Mouse (Mus musculus): ENCODE measurements around the gene Pgd.
"Not testable (repeated sequence)": the region's sequence is repeated elsewhere in the genome, so short reads cannot be mapped to it uniquely, and the experiment has no call there.

Pgd gene

DNA sequence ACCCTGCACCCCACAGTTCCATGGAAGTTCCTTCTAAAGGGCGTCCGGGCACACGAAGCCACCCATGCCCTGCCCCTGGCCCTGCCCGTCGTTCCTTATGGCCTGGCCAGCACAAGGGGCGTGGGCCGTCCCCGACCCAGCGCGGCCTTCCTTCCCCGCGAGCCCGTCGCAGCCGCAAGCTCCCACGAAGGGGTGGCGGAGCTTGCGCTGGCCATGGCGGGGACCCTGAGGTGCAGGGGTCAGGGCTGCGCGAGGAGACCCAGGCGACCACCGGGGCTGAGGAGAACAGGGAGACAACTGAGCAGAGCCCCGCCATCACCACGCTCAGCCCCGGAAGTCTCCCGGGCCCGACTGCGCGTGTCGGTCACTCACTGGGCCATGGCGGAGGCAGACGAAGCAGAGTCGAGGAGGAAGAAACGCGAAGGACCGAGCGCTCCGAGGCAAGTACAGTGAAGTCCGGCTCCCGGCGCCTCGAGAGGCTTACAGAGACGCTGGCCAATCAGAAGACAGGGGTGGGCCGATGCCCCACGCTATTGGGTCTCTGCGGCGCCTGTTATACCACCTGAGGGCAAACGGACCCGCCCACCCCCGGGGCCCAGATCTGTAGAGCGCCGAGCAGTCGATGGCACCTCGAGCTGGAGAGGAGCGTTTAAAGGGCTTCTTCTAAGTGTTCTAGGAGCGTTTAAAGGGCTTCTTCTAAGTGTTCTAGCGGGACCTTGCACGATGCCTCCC lies at the start of gene Pgd:
TSS of gene Pgd (minus strand) at position 557 of the 732 bp plus-strand sequence.
- DNase-seq: peak; percentile 98

DNA sequence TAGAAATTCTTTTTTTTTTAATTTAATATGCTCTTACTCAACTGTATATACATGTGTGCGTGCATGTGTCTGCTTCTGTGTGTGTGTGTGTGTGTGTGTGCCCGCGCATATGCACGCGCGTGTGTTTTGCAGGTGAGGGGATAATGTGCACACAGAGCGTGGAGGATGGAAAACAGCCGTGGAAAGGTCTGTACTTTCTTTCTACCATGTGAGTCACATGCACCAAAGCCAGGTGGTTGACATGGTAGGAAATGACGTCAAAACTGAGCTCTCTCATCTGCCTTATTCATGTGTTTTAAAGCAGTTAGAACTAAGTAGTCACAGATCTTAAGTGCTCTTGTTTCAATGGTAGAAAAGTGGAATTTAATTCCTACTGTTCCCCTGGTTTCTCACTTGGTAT lies 49.4 kb upstream of the Pgd start:
- DNase-seq: peak; percentile 31

DNA sequence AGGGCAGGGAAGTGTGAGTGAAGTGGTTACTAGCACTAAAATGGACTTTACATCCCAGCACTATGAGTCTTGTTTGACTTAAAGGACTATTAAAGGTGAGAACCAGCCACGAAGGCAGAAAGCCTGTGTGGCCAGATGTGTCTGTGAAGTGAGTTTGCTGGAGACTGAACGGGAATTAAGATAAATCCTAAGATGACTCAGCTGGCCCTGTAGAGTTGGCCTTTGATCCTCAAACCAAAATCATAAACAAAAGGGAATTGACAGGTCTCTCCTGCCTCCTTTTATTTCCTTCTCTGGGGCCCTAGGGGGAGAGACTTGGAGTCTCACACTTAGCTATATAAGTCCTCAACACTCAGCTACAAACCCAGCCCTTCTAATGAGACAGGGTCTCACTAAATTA lies 48.8 kb upstream of the Pgd start:
- no peak for DNase-seq

DNA sequence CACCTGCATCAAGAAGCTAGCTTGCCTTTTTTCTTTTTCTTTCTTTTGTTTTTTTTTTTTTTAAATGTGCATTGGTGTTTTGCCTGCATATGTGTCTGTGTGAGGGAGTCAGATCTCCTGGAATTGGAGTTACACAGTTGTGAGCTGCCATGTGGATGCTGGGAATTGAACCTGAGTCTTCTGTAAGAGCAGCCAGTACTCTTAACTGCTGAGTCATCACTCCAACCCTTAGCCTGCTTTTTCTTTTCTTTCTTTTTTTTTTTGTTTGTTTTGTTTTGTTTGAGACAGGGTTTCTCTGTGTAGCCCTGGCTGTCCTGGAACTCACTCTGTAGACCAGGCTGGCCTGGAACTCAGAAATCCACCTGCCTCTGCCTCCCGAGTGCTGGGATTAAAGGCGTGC lies 47.9 kb upstream of the Pgd start:
- not testable (repeated sequence) for DNase-seq

DNA sequence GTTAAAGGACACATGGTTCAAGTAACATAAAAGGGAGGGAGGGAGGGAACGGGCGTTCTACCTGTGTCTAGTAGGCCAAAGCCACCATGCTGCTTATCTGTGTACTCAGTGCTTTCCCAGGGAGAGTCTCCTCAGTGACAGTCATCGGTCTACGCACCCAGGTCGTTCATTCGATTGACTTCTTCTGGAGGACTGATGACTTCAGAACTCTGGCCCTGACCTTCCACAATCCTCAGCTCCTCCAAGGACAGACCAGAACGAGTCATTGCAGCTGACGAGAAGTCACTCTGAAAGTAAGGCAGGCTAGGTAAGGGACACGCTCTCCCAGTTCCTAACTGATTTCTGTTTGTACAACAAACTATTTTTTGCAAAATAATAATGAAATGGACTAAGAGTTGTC lies 46.9 kb upstream of the Pgd start:
- no peak for DNase-seq

DNA sequence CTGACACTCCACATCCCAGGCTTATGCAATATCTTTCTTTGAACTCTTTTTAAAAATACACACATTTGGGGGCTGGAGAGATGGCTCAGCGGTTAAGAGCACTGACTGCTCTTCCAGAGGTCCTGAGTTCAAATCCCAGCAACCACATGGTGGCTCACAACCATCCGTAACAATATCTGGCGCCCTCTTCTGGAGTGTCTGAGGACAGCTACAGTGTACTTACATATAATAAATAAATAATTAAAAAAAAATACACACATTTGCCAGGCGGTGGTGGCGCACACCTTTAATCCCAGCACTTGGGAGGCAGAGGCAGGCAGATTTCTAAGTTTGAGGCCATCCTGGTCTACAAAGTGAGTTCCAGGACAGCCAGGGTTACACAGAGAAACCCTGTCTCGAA lies 44.9 kb upstream of the Pgd start:
- DNase-seq: peak; percentile 17

DNA sequence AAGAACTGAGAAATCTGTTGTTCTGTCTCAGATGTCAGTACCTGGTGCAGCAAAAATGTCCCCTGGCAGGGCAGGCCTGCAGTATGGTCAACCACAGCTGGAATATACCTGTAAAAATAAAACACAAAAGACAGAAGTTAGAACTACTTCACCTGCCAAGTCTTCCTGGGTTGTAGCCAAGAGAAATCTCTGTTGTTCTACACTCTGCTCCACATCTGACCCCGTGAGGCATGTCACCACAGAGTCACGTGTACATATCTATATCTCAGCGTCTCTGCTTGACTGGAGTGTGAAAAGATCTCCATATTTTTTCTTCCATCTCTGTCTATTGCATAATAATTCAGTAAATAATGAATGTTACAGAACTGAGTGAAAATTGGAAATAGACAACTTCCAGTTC lies 35.9 kb upstream of the Pgd start:
- DNase-seq: no peak

DNA sequence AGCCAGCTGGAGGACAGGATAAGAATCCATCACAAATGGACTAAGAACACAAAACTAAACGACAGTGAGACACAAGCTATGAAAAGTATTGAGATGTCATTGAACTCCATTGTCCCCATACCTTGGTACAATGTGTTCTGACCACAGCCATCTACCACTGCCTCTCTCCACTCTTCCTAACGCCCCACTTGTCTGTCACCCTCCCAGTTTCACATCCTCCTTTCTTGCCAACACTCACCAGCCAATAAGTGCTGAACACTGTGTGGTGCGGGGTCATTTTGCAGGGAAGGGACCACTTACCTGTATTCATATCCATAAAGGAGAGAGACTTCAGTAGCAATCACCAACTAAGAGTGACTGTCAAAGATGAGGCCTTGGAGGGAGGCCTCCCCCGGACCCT lies 34.5 kb upstream of the Pgd start:
- DNase-seq: no peak

DNA sequence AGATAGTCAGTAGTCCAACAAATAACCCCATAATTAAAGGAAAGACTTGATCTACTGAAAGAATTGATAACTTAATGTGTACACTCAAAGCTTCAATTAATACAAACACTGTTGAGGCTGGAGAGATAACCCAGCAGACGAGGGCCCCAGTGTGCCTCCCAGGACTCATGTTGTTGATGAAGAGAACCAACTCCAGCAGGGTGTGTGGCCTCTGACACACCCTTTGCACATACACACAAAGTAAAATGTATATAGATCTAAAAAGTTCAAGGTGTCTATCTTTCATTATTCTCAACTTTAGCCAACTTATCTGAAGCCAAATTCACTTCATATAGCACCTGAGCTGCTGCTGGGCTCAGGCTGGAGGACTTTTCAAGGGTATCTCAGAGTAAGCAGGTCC lies 30.6 kb upstream of the Pgd start:
- DNase-seq: no peak

DNA sequence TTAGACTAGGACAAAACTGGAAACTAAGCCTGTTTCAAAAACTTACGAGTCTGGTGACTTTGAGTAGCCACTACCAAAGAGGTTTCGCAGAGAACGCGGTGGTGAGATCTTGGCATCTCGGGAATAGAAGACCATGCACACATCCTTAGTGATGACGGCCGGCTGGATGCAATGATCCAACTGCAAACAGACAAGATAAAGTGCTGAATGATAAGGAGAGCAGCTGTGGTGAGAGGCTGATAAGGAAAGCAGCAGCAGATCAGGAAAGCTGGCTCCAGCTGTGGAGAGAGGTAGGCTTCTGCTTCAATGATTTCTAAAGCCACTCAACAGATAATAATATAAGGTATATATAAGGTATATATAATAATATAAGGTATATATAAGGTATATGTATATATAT lies 24.5 kb upstream of the Pgd start:
- no peak for DNase-seq

DNA sequence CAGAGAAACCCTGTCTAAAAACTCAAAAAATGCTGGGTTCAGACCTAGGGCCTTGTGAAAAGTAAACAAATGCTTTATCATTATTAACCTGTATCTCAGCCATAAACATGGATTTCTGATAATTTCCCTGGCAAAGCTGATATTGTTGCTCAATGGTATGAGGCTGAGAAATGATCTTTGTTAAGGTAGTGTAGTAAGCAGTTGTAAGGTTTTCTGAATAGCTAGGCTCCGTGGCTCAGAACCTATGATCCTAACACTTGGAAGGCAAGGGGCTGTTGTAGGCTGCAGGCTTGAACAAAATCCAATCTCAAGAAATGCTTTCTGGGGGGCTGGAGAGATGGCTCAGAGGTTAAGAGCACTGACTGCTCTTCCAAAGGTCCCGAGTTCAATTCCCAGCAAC lies 22.0 kb upstream of the Pgd start:
- no peak for DNase-seq

DNA sequence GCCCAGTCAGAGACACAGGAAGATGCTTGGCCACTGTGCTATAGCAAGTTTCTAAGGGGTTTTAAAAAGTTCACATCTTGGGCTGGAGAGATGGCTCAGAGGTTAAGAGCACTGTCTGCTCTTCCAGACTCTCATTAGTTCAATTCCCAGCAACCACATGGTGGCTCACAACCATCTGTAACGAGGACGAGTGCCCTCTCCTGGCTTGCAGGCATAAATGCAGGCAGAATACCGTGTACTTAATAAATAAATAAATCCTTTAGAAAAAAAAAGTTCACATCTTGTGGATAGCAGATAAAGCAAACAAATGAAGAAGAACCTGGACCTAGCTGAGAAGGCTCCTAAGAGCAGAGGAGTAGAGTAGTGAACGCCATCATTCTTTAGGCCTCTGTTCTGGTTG lies 16.2 kb upstream of the Pgd start:
- DNase-seq: peak; percentile 25

DNA sequence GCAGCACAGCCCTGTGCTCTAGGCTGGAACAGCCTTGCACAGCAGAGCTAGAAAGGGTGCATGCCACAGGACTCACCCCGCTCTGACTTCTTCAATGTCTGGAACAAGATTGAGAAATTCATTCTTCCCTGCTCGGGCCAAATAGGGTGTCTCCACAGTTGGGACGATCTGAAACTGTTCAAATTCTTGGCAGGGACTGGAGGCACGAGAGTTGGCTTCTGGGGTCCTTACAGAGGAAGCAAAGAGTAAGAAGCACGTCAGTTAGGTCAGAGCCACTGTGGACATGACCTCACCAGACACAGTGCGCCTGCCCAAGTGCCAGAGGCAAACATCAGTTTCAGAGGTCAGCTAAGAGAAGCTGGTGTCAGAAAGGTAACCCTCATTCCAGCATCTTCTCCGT lies 15.6 kb upstream of the Pgd start:
- no peak for DNase-seq

DNA sequence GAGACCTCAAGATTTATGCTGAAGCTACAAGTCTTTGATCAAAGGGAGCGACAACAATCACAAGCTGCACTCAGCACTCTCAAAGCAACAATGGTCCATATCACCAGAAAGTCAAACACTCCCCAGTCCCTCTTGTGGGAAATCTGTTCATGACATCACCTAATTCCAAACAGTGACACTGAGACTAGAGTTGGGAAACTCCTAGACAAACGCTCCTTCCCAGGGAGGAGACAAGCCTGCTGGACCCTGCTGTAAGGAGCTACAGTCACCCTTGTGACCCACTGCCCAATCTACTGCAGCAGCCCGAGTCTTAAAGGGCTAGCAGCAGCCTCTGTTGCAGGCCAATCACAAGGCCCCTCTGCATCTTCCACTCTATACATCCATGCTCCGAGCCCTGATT lies 13.0 kb upstream of the Pgd start:
- DNase-seq: no peak

DNA sequence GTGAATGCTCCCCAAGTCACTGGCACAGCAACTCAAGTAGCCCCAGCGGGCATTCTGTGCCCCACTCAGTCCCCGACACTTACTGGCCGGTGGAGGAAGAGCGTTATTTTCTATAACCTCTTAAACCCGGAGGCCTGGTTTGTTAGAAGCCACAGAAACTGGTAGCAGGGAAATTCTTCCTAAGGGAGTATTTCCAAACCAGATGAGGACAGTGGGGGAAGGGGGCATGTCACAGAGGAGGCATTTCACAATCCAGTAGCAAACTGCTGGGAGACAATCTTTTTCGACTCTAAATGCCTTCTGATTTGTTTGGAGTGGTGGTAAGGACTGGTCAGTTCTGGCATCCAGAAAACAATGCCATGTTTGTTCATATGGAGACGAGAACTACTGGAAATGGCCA lies 12.6 kb upstream of the Pgd start:
- no peak for DNase-seq

DNA sequence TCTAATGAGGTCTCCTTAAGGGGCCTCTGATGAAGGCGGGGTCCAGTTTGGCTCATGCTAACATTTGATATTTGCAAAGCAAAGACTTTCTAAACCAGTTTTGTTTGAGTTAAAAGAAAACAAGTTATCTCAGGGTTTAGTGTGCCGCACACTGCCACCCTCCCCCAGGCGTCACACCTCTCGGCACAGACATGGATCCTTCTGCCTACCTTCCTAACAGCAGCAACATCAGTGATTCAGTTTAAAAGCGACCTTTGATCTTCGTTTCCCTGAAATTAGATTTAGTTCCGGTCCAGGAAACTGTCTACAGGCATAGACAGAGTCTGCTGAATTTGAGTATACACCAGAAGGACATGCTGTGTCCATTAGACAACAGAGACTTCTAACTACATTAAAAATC lies 11.8 kb upstream of the Pgd start:
- DNase-seq: no peak

DNA sequence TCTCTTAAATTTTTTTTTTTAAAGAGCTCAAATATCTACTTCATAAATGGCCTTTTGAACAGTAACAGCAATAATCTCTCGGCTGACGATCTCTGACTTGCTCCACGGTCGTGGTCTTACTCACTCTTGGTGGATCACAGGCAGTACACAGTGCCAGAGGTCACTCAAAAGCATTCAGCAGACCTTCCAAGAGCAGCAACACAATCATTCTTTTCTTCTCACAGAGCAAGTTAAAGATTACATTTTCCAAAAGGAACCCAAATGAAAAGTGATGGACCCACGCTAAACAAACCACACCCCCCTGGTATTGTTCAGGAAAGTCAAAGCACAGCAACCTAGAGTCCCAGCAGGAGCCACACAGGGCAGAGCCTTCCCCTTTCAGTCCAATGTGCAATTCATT lies 10.5 kb upstream of the Pgd start:
- DNase-seq: no peak

DNA sequence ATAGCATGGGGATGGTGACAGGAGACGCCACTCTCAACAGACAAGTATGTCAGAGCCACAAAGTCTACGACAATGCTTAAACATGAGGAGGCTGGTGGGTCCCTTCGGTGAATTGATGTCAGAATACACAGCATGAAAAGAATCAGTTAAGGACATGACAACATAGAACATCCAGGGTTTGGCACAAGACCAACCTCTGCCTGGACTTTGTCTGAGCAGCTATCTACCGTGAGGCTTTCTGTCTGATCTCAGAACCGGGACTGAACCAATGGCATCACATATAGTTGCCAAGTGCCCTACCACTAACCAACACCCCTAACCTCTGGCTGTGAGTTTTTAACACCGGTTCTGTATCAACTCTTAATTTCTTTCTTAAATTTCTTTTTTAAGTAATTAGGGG lies 10.1 kb upstream of the Pgd start:
- no peak for DNase-seq

DNA sequence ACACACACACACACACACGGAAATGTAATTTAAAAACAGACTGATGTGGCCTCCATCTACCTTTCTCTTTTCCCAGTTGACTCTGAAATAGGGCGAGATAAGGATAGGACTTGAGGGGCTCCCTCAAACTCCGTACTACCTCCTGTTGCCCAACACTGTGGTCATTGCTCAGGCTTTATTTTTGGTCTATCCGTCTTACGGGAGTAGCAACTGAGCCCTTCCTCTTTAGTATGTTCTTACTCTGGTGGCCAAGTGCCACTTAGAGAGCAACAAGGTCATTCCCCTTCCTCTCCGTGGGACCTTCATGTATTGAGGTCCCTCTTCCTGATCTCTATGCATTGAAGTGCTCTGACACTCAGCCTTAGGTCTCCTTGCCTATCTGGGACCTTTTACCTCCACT lies 7.1 kb upstream of the Pgd start:
- DNase-seq: no peak

DNA sequence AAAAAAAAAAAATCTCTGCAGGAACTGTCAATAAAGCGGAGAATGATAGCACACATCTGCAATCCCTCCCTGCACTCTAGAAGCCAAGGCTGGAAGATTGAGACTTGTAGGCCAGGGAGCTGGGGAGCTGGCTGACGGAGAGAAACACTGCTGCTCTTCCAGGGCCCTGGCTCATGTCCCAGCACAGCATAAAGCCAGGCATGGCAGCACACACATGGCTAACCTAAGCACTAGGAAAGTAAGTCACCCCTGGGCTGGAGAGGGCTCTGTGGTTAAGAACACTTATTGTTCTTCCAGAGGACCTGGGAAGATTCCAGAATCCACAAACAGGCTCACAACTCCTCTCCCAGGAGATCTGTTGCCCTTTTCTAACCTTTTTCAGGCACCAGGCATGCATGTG lies 6.1 kb upstream of the Pgd start:
- DNase-seq: no peak

DNA sequence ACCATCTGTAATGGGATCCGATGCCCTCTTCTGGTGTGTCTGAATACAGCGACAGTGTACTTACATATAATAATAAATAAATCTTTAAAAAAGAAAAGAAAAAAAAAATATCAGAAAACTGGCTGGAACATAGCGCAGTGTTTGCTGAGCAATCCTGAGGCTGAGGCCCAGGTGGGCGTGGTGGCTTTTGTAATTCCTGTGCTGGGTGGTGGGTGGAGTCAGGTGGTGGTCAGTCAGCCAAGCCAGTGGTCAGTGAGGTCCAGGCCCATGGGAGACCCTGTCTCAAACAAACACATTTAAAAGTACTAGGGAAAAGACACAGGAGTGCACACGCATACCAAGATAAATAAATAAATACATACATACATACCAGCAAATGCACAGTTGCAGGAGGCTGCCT lies 5.5 kb upstream of the Pgd start:
- DNase-seq: no peak

DNA sequence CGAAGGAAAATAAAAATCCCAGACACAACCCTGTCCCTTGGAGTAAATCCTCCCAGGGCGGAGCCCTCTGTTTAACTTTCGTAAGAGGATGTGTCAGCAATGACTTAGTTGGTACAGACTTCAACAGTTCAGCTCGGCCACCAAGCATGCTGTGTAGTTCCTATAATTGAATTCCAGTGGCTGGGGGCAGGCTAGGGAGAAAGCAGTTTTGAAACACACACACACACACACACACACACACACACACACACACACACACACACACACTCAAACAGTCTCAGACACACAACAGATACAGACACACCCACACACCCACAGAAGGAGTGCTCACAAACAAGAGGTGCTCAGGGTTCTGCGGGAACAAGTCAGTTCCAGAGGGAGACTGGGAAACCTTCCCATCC lies 5.0 kb upstream of the Pgd start:
- DNase-seq: no peak

DNA sequence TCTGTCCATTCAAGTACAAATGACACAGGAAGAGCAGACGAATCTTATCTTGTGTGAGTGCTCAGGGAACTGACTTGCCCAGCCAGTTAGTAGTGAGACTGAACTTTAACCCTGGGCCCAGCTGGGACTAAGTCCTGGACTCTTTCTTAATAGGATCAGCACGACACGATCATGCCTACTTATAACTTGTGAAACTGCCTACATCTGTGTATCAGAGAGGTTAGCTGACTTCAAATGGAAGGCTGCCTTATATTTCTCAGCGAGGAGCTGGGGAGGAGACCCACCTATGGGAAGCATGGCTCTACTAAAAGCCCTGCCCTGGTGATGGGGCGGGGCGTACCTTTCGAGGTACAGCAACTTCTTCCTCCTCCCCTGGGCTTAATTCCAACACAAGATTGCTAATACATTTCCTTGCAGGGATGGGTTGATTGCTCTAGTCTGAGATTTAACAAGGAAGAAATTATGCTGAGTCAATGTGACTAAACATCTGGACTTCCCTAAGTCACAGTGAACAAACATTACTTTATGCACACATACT lies 3.9 kb upstream of the Pgd start:
- no peak for DNase-seq

DNA sequence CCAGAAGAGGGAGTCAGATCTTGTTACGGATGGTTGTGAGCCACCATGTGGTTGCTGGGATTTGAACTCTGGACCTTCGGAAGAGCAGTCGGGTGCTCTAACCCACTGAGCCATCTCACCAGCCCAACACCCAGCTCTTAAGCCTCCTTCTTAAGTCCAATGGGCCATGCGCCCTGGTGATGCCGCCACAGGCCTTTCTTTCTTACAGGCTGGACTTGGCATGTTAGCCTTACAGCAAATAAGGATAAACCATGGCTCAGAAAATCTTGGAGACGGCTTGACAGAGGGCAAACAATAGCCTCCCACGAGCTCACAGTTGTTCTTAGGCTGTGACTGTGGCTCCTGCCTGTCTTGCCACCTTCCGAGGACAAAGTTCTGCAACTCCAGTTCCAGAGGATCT lies 3.4 kb upstream of the Pgd start:
- DNase-seq: not testable (repeated sequence)

DNA sequence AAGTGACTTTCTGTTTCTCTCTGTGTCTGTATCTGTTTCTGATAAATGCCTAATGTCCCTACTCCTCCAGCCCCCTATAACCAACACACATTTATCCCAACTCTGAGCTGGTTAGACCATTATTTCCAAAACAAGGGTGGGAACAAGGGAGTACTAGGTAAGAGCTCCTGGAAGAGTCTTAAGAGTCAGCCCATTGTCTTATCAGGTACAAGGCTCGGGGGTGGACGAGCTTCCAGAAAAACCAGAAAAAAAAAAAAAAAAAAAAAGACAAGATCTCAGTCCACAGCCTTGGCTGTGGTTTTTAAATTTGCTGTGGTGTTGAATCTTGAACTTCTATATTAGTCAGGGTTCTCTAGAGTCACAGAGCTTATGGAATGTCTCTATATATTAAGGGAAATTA lies 1.4 kb upstream of the Pgd start:
- no peak for DNase-seq

Measured in thymus, postnatal 14 days (tissue).